Mouse (Mus musculus) embryonic facial prominence, embryonic 14.5 days (tissue): ENCODE measurements around the gene Tmprss2. TPM values are rescaled to one million over a fixed set of nuclear protein-coding genes. Genes with fewer than 3 reads are reported as not detected.

Experiments
- ATAC-seq: fragments of 200-750 bp; cut with Nextera tagmentation; 2 replicates; pipeline ENCODE4 v1.8.0; 2017; ENCODE audit warnings: low read depth, moderate number of reproducible peaks, moderate TSS enrichment
- DNase-seq: peaks from one replicate; pipeline ENCODE4 v3.0.0-alpha.2; 2015; ENCODE audit warnings: low spot score
- H3K27ac ChIP-seq: fragments of 300-500 bp; sonication (generic); replicated peaks from 2 replicates; pipeline ENCODE4 v1.5.1; 2014; ENCODE audit warnings: low read depth, mild to moderate bottlenecking, low read length, moderate library complexity
- H3K27me3 ChIP-seq: fragments of 300-500 bp; sonication (generic); replicated peaks from 2 replicates; pipeline ENCODE4 v1.6.1; 2014; ENCODE audit warnings: low read length; ENCODE audit not compliant: control insufficient read depth, insufficient read depth
- H3K36me3 ChIP-seq: fragments of 300-500 bp; sonication (generic); 2 replicates; pipeline ENCODE4 v1.6.1; 2014; ENCODE audit warnings: low read length, mixed read lengths; ENCODE audit not compliant: control insufficient read depth, insufficient read depth
- H3K4me1 ChIP-seq: fragments of 300-500 bp; sonication (generic); 2 replicates; pipeline ENCODE4 v1.6.1; 2014; ENCODE audit warnings: antibody characterized with exemption, low read length; ENCODE audit not compliant: control insufficient read depth, insufficient read depth
- H3K4me2 ChIP-seq: fragments of 300-500 bp; sonication (generic); 2 replicates; pipeline ENCODE4 v1.6.1; 2014; ENCODE audit warnings: low read depth, mild to moderate bottlenecking, low read length, moderate library complexity, mixed read lengths
- H3K4me3 ChIP-seq: fragments of 300-500 bp; sonication (generic); 2 replicates; pipeline ENCODE4 v1.5.1; 2014; ENCODE audit warnings: low read depth, mild to moderate bottlenecking, low read length
- H3K9ac ChIP-seq: fragments of 300-500 bp; sonication (generic); 2 replicates; pipeline ENCODE4 v1.6.1; 2014; ENCODE audit warnings: low read depth, mild to moderate bottlenecking, low read length, moderate library complexity, mixed read lengths
- H3K9me3 ChIP-seq: fragments of 300-500 bp; sonication (generic); 2 replicates; pipeline ENCODE4 v1.6.1; 2016; ENCODE audit warnings: low read length; ENCODE audit not compliant: control insufficient read depth
- WGBS: fragments of 180-500 bp; shearing (Covaris S2); extraction: QIAGEN DNeasy Blood & Tissue Kit; methylation state at CpG from one replicate; pipeline ENCODE4 v1.1.7; 2014; 5-methylcytosine and 5-hydroxymethylcytosine counted together
- polyA plus RNA-seq: library from polyadenylated mRNA; unstranded; fragments of >200 nt; fragmentation: Nextera tagmentation; extraction: Ambion mirVana; gene quantifications from 2 replicates; pipeline ENCODE4 v1.2.1, GENCODE M21; 2014

Tmprss2 gene
- polyA plus RNA-seq, 1 experiment from 2014 or later, result 2.5 TPM

GRCm38 (mm10) chr16:97544340-97544739 is 66.7 kb downstream of the Tmprss2 start:
- DNase-seq (no peak), ATAC-seq (no peak)
- no peaks in the 10 kb centered on the region for H3K27me3 ChIP-seq
- no peak overlapping the region for H3K27ac ChIP-seq
- WGBS, result 73% methylated on average over 4 of the region's 4 CpGs
- no peak overlapping the region for H3K9ac ChIP-seq
- no peaks in the 10 kb centered on the region for H3K36me3 ChIP-seq
- no peak overlapping the region for H3K4me3 ChIP-seq
- H3K9me3 ChIP-seq, result peaks cover 14% of the 10 kb centered on the region; the same call in 1 of the 2 replicates
- H3K4me2 ChIP-seq, result no peak overlapping the region
- no peaks in the 10 kb centered on the region for H3K4me1 ChIP-seq

- no peak overlapping the region for H3K27ac ChIP-seq
These were observed 74.1 kb downstream of the Tmprss2 start for GRCm38 (mm10) chr16:97536859-97537258.

GRCm38 (mm10) chr16:97535808-97536413 is 75.1 kb downstream of the Tmprss2 start:
- Histone ChIP-seq H3K27ac (peak overlapping the region; percentile 76), H3K4me3 (no peak overlapping the region), H3K4me2 (peak overlapping the region; percentile 31), H3K36me3 (no peaks in the 10 kb centered on the region), H3K9ac (0 out of 2 replicates have a peak overlapping the region, but pooled peaks have one; percentile 14), H3K27me3 (no peaks in the 10 kb centered on the region), H3K4me1 (peaks cover 20% of the 10 kb centered on the region), H3K9me3 (0 out of 2 replicates have a peak, but pooled peaks cover 1% of the 10 kb centered on the region)
- ATAC-seq (peak; percentile 92), DNase-seq (peak; percentile 89)
- WGBS, result 6% methylated on average over 3 of the region's 3 CpGs

More at GRCm38 (mm10) chr16:97536859-97537258, 74.1 kb downstream of the Tmprss2 start:
- peaks cover 11% of the 10 kb centered on the region; the same call in 1 of the 2 replicates for H3K9me3 ChIP-seq
- 55% methylated on average over 1 of the region's 1 CpGs for WGBS
- H3K4me1 ChIP-seq, result peaks cover 20% of the 10 kb centered on the region
- H3K9ac ChIP-seq, result no peak overlapping the region
- DNase-seq (no peak), ATAC-seq (no peak)
- no peaks in the 10 kb centered on the region for H3K36me3 ChIP-seq
- peak overlapping the region; percentile 31; the same call in 1 of the 2 replicates for H3K4me2 ChIP-seq
- H3K4me3 ChIP-seq, result no peak overlapping the region
- no peaks in the 10 kb centered on the region for H3K27me3 ChIP-seq

GRCm38 (mm10) chr16:97534876-97535461 is 76.0 kb downstream of the Tmprss2 start:
- Histone ChIP-seq H3K9ac (peak overlapping the region; percentile 14; the same call in 1 of the 2 replicates), H3K9me3 (no peaks in the 10 kb centered on the region), H3K27me3 (no peaks in the 10 kb centered on the region), H3K4me1 (peaks cover 20% of the 10 kb centered on the region), H3K4me2 (peak overlapping the region; percentile 27), H3K36me3 (no peaks in the 10 kb centered on the region), H3K4me3 (no peak overlapping the region), H3K27ac (peak overlapping the region; percentile 76)
- peak; percentile 64 for DNase-seq
- 0 out of 2 replicates have a peak, but pooled peaks have one; percentile 48 for ATAC-seq
- WGBS, result 32% methylated on average over 5 of the region's 5 CpGs

DNA sequence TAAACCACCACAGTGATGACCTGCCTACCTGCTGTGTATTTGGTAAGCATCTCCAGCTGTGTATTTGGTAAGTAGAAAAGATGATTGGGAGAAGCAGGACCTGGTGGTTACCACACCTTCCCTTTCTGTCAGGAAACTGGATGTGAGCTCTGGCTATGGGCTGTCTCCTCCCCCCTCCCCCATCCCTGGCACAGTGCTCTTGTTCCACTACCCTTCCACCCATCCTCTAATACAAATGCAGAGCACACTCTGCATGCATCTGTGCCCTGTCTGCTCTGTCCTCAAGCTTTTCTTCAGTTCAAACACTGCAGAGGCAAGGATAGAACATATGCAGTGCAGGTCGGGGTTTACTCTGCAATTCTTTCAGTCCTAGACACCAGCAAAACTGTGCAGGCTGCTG is 76.5 kb downstream of the Tmprss2 start:
- no peak for ATAC-seq
- no peak overlapping the region for H3K4me2 ChIP-seq
- H3K4me1 ChIP-seq, result peaks cover 20% of the 10 kb centered on the region
- H3K9me3 ChIP-seq, result no peaks in the 10 kb centered on the region
- 56% methylated on average over 1 of the region's 1 CpGs for WGBS
- H3K27ac ChIP-seq, result no peak overlapping the region
- no peak for DNase-seq
- no peaks in the 10 kb centered on the region for H3K36me3 ChIP-seq
- no peaks in the 10 kb centered on the region for H3K27me3 ChIP-seq
- H3K4me3 ChIP-seq, result no peak overlapping the region
- H3K9ac ChIP-seq, result no peak overlapping the region

GRCm38 (mm10) chr16:97533751-97534150 is 77.2 kb downstream of the Tmprss2 start:
- WGBS, result 83% methylated on average over 5 of the region's 5 CpGs
- no peak for ATAC-seq

GRCm38 (mm10) chr16:97533126-97533525 is 77.9 kb downstream of the Tmprss2 start:
- ATAC-seq, result no peak

More at GRCm38 (mm10) chr16:97533751-97534150, 77.2 kb downstream of the Tmprss2 start:
- Histone ChIP-seq H3K27me3 (no peaks in the 10 kb centered on the region), H3K27ac (no peak overlapping the region), H3K4me2 (no peak overlapping the region), H3K4me3 (no peak overlapping the region), H3K4me1 (peaks cover 20% of the 10 kb centered on the region), H3K36me3 (no peaks in the 10 kb centered on the region), H3K9ac (no peak overlapping the region), H3K9me3 (no peaks in the 10 kb centered on the region)
- DNase-seq, result no peak

GRCm38 (mm10) chr16:97529241-97529640 is 81.8 kb downstream of the Tmprss2 start:
- Histone ChIP-seq H3K9me3 (no peaks in the 10 kb centered on the region), H3K4me2 (no peak overlapping the region), H3K4me3 (no peak overlapping the region), H3K27me3 (no peaks in the 10 kb centered on the region), H3K4me1 (no peaks in the 10 kb centered on the region), H3K9ac (no peak overlapping the region), H3K27ac (no peak overlapping the region), H3K36me3 (no peaks in the 10 kb centered on the region)
- 84% methylated on average over 2 of the region's 2 CpGs for WGBS
- ATAC-seq, result no peak
- DNase-seq, result no peak

More at GRCm38 (mm10) chr16:97533126-97533525, 77.9 kb downstream of the Tmprss2 start:
- no peak for DNase-seq
- no peaks in the 10 kb centered on the region for H3K27me3 ChIP-seq
- no peak overlapping the region for H3K4me3 ChIP-seq
- H3K27ac ChIP-seq, result no peak overlapping the region
- H3K9ac ChIP-seq, result no peak overlapping the region
- WGBS, result 70% methylated on average over 1 of the region's 1 CpGs
- H3K36me3 ChIP-seq, result no peaks in the 10 kb centered on the region
- no peaks in the 10 kb centered on the region for H3K9me3 ChIP-seq
- no peak overlapping the region for H3K4me2 ChIP-seq
- peaks cover 20% of the 10 kb centered on the region for H3K4me1 ChIP-seq
